Mouse (Mus musculus) CH12.LX (cell line): ENCODE results near the gene Gata2.

ENCODE experiments used
- CHD2 ChIP-seq: IDR thresholded peaks from 2 replicates; pipeline ENCODE4 v1.6.1; 2011; ENCODE audit warnings: low read length, improper control_type of control experiment
- POLR2A ChIP-seq: IDR thresholded peaks from 2 replicates; pipeline ENCODE4 v1.6.1; 2011; ENCODE audit warnings: low read depth, mild to moderate bottlenecking, improper control_type of control experiment, low read length
- ZC3H11A ChIP-seq: IDR thresholded peaks from 2 replicates; pipeline ENCODE4 v1.6.1; 2012; ENCODE audit warnings: low read depth, mild to moderate bottlenecking, inconsistent platforms, low read length, improper control_type of control experiment

GRCm38 (mm10) chr6:88200693-88201609, 7.3 kb downstream of the Gata2 start:
- TF ChIP-seq ZC3H11A (no peak), POLR2A (no peak), CHD2 (no peak)
